Mouse (Mus musculus) hindbrain, embryonic 11.5 days (tissue): Measurements from ENCODE around the gene Sdc3. TPM values are rescaled to one million over a fixed set of nuclear protein-coding genes. Genes with fewer than 3 reads are reported as not detected.

Experiments
- ATAC-seq: fragments of 200-750 bp; cut with Nextera tagmentation; 2 replicates; pipeline ENCODE4 v1.8.0; 2017; ENCODE audit warnings: mild to moderate bottlenecking, moderate TSS enrichment, moderate library complexity; ENCODE audit not compliant: low FRiP score
- DNase-seq: peaks from one replicate; pipeline ENCODE4 v3.0.0-alpha.2; 2015; ENCODE audit warnings: low spot score
- H3K27ac ChIP-seq: fragments of 300-500 bp; sonication (generic); 2 replicates; pipeline ENCODE4 v1.5.1; 2014; ENCODE audit warnings: mild to moderate bottlenecking, low read depth, low read length
- H3K27me3 ChIP-seq: fragments of 300-500 bp; sonication (generic); 2 replicates; pipeline ENCODE4 v1.6.1; 2014; ENCODE audit warnings: mild to moderate bottlenecking, low read length, moderate library complexity, mixed read lengths; ENCODE audit not compliant: control insufficient read depth, insufficient read depth
- H3K36me3 ChIP-seq: fragments of 300-500 bp; sonication (generic); 2 replicates; pipeline ENCODE4 v1.6.1; 2014; ENCODE audit warnings: mild to moderate bottlenecking, low read length, moderate library complexity, mixed read lengths; ENCODE audit not compliant: control insufficient read depth, insufficient read depth
- H3K4me1 ChIP-seq: fragments of 300-500 bp; sonication (generic); replicated peaks from 2 replicates; pipeline ENCODE4 v1.6.1; 2014; ENCODE audit warnings: low read length, mixed read lengths; ENCODE audit not compliant: control insufficient read depth, insufficient read depth
- H3K4me2 ChIP-seq: fragments of 300-500 bp; sonication (generic); replicated peaks from 2 replicates; pipeline ENCODE4 v1.6.1; 2014; ENCODE audit warnings: mild to moderate bottlenecking, low read depth, low read length
- H3K4me3 ChIP-seq: fragments of 300-500 bp; sonication (generic); 2 replicates; pipeline ENCODE4 v1.5.1; 2014; ENCODE audit warnings: low read depth, low read length
- H3K9ac ChIP-seq: fragments of 300-500 bp; sonication (generic); 2 replicates; pipeline ENCODE4 v1.6.1; 2014; ENCODE audit warnings: low read depth, low read length
- H3K9me3 ChIP-seq: fragments of 300-500 bp; sonication (generic); 2 replicates; pipeline ENCODE4 v1.6.1; 2016; ENCODE audit warnings: low read length; ENCODE audit not compliant: control insufficient read depth
- WGBS: fragments of 180-500 bp; shearing (Covaris S2); extraction: QIAGEN DNeasy Blood & Tissue Kit; methylation state at CpG from one replicate; pipeline ENCODE4 v1.1.7; 2014; 5-methylcytosine and 5-hydroxymethylcytosine counted together
- polyA plus RNA-seq: library from polyadenylated mRNA; unstranded; fragments of >200 nt; fragmentation: Nextera tagmentation; extraction: Ambion mirVana; gene quantifications from 2 replicates; pipeline ENCODE4 v1.2.1, GENCODE M21; 2014

Sdc3 gene
- polyA plus RNA-seq, 1 experiment from 2014 or later = 12.0 TPM

- 93% methylated on average over 2 of the region's 2 CpGs for WGBS
- no peak overlapping the region for H3K27ac ChIP-seq
- H3K4me1 ChIP-seq = no peaks in the 10 kb centered on the region
- H3K9ac ChIP-seq = no peak overlapping the region
- H3K27me3 ChIP-seq = no peaks in the 10 kb centered on the region
- no peak for ATAC-seq
- H3K9me3 ChIP-seq = no peaks in the 10 kb centered on the region
- H3K4me3 ChIP-seq = no peak overlapping the region
- H3K36me3 ChIP-seq = peaks cover 8% of the 10 kb centered on the region; the same call in 1 of the 2 replicates
- no peak overlapping the region for H3K4me2 ChIP-seq
- no peak for DNase-seq
These were observed 9.8 kb upstream of the Sdc3 start for GRCm38 (mm10) chr4:130782492-130782891.

- WGBS = 34% methylated on average over 4 of the region's 4 CpGs
- H3K4me1 ChIP-seq = no peaks in the 10 kb centered on the region
- H3K4me2 ChIP-seq = no peak overlapping the region
- H3K36me3 ChIP-seq = peaks cover 3% of the 10 kb centered on the region; the same call in 1 of the 2 replicates
- H3K9me3 ChIP-seq = no peaks in the 10 kb centered on the region
- no peak overlapping the region for H3K27ac ChIP-seq
- no peak overlapping the region for H3K9ac ChIP-seq
- ATAC-seq (no peak), DNase-seq (peak; percentile 61)
- H3K27me3 ChIP-seq = no peaks in the 10 kb centered on the region
- H3K4me3 ChIP-seq = no peak overlapping the region
These were observed 7.6 kb upstream of the Sdc3 start for GRCm38 (mm10) chr4:130784755-130785154.

- DNase-seq (no peak), ATAC-seq (no peak)
- Histone ChIP-seq H3K27ac (no peak overlapping the region), H3K9me3 (no peaks in the 10 kb centered on the region), H3K9ac (no peak overlapping the region), H3K4me3 (no peak overlapping the region), H3K36me3 (no peaks in the 10 kb centered on the region), H3K4me1 (peaks cover 4% of the 10 kb centered on the region; the same call in 1 of the 2 replicates), H3K4me2 (no peak overlapping the region), H3K27me3 (no peaks in the 10 kb centered on the region)
- WGBS = 82% methylated on average over 5 of the region's 5 CpGs
These were observed 4.8 kb upstream of the Sdc3 start for GRCm38 (mm10) chr4:130787530-130787929.

GRCm38 (mm10) chr4:130790180-130790579 is 2.2 kb upstream of the Sdc3 start:
- no peaks in the 10 kb centered on the region for H3K9me3 ChIP-seq
- WGBS = 13% methylated on average over 6 of the region's 6 CpGs
- ATAC-seq = peak; percentile 44; the same call in 1 of the 2 replicates
- DNase-seq = peak; percentile 90
- no peaks in the 10 kb centered on the region for H3K27me3 ChIP-seq
- peaks cover 11% of the 10 kb centered on the region for H3K4me1 ChIP-seq
- no peak overlapping the region for H3K27ac ChIP-seq
- H3K9ac ChIP-seq = no peak overlapping the region
- no peak overlapping the region for H3K4me3 ChIP-seq
- no peak overlapping the region for H3K4me2 ChIP-seq
- no peaks in the 10 kb centered on the region for H3K36me3 ChIP-seq

- Histone ChIP-seq H3K4me2 (peak overlapping the region; percentile 99), H3K9ac (peak overlapping the region; percentile 97), H3K36me3 (no peaks in the 10 kb centered on the region), H3K27ac (peak overlapping the region; percentile 78), H3K4me3 (peak overlapping the region; percentile 83), H3K4me1 (peaks cover 11% of the 10 kb centered on the region), H3K27me3 (no peaks in the 10 kb centered on the region), H3K9me3 (no peaks in the 10 kb centered on the region)
- ATAC-seq (peak; percentile 42), DNase-seq (peak; percentile 54)
- WGBS = 6% methylated on average over 18 of the region's 19 CpGs
These were observed 444 bp upstream of the Sdc3 start for GRCm38 (mm10) chr4:130791811-130792375.

GRCm38 (mm10) chr4:130793180-130793501 is 804 bp downstream of the Sdc3 start:
- no peak for DNase-seq
- 54% methylated on average over 7 of the region's 7 CpGs for WGBS
- Histone ChIP-seq H3K9me3 (no peaks in the 10 kb centered on the region), H3K36me3 (no peaks in the 10 kb centered on the region), H3K27me3 (no peaks in the 10 kb centered on the region), H3K4me2 (peak overlapping the region; percentile 99), H3K27ac (no peak overlapping the region), H3K4me3 (peak overlapping the region; percentile 83), H3K9ac (peak overlapping the region; percentile 97), H3K4me1 (peaks cover 18% of the 10 kb centered on the region)
- no peak for ATAC-seq

GRCm38 (mm10) chr4:130794771-130795170 is 2.4 kb downstream of the Sdc3 start:
- 57% methylated on average over 4 of the region's 4 CpGs for WGBS
- Histone ChIP-seq H3K27ac (no peak overlapping the region), H3K9me3 (no peaks in the 10 kb centered on the region), H3K4me2 (peak overlapping the region; percentile 25), H3K4me3 (no peak overlapping the region), H3K27me3 (no peaks in the 10 kb centered on the region), H3K4me1 (peaks cover 21% of the 10 kb centered on the region), H3K36me3 (no peaks in the 10 kb centered on the region), H3K9ac (no peak overlapping the region)
- ATAC-seq = no peak
- DNase-seq = no peak

GRCm38 (mm10) chr4:130795970-130796369 is 3.6 kb downstream of the Sdc3 start:
- Histone ChIP-seq H3K27me3 (no peaks in the 10 kb centered on the region), H3K4me3 (no peak overlapping the region), H3K27ac (no peak overlapping the region), H3K36me3 (no peaks in the 10 kb centered on the region), H3K9me3 (no peaks in the 10 kb centered on the region), H3K4me1 (peaks cover 21% of the 10 kb centered on the region), H3K9ac (no peak overlapping the region), H3K4me2 (no peak overlapping the region)
- WGBS = 86% methylated on average over 6 of the region's 6 CpGs
- DNase-seq (no peak), ATAC-seq (no peak)

GRCm38 (mm10) chr4:130797201-130798051 is 5.1 kb downstream of the Sdc3 start:
- DNase-seq (no peak), ATAC-seq (no peak)
- Histone ChIP-seq H3K9ac (no peak overlapping the region), H3K36me3 (no peaks in the 10 kb centered on the region), H3K9me3 (no peaks in the 10 kb centered on the region), H3K27ac (no peak overlapping the region), H3K27me3 (no peaks in the 10 kb centered on the region), H3K4me1 (peaks cover 20% of the 10 kb centered on the region), H3K4me2 (no peak overlapping the region; the same call in 1 of the 2 replicates), H3K4me3 (no peak overlapping the region)
- WGBS = 44% methylated on average over 14 of the region's 15 CpGs
